In genomic region chr4:115281231-115281767, GRCm38 (mm10) we compare ENCODE assay signal across 8 mouse cellular contexts. TPM values are rescaled to one million over a fixed set of nuclear protein-coding genes. Genes with fewer than 3 reads are reported as not detected.
DNase-seq lines count a peak whose midpoint lies in the region; ATAC-seq and TF ChIP-seq lines count a peak whose summit lies in the region.
"Not testable (repeated sequence)": the region's sequence is repeated elsewhere in the genome, so short reads cannot be mapped to it uniquely, and the experiment has no call there.
"Had no signal": no experiment of that assay in that cellular context is flagged by ENCODE, and none has a peak within 500 bp of the region (broad histone marks: within the 10 kb centered on the region; RNA-seq: fewer than 3 reads in every experiment).

No protein-coding gene starts in this region.

- not testable (repeated sequence) for TF ChIP-seq EP300 in liver, embryonic 14.5 days (IDR thresholded peaks at IDR 0.05; ENCODE audit: low read depth)

- ATAC-seq in forebrain, embryonic 14.5 days: peak; percentile 82
- ATAC-seq in hindbrain, embryonic 11.5 days (ENCODE audit: low FRiP score): peak; percentile 77
- peak; percentile 64 for ATAC-seq in kidney, embryonic 14.5 days (ENCODE audit: low FRiP score, low TSS enrichment)
- peak; percentile 48; the same call in 1 of the 2 replicates for ATAC-seq in liver, embryonic 14.5 days (ENCODE audit: insufficient read depth)
- peak; percentile 88 for ATAC-seq in midbrain, embryonic 13.5 days

- H3K36me3 ChIP-seq in forebrain, embryonic 14.5 days (ENCODE audit: control insufficient read depth, insufficient read depth, low read length); hindbrain, embryonic 11.5 days (ENCODE audit: control insufficient read depth, insufficient read depth, low read length); kidney, embryonic 14.5 days (ENCODE audit: control insufficient read depth, insufficient read depth, low read length); liver, embryonic 14.5 days (replicated peaks; ENCODE audit: control insufficient read depth, insufficient read depth, low read depth); midbrain, embryonic 13.5 days: not testable (repeated sequence)

- H3K27ac ChIP-seq in forebrain, embryonic 14.5 days (ENCODE audit: low read depth, low read length); hindbrain, embryonic 11.5 days (ENCODE audit: low read depth, low read length); kidney, embryonic 14.5 days (ENCODE audit: low read depth, low read length); liver, embryonic 14.5 days; midbrain, embryonic 13.5 days: not testable (repeated sequence)

- 11% methylated on average over 19 of the region's 23 CpGs for WGBS in forebrain, embryonic 14.5 days
- WGBS in hindbrain, embryonic 11.5 days: 15% methylated on average over 16 of the region's 23 CpGs
- WGBS in kidney, embryonic 14.5 days: 8% methylated on average over 19 of the region's 23 CpGs
- 17% methylated on average over 20 of the region's 23 CpGs for WGBS in liver, embryonic 14.5 days (ENCODE audit: insufficient replicate concordance)
- WGBS in midbrain, embryonic 13.5 days: 16% methylated on average over 21 of the region's 23 CpGs

- peak overlapping the region; percentile 56 for H3K4me2 ChIP-seq in forebrain, embryonic 14.5 days (ENCODE audit: low read length)
- peak overlapping the region; percentile 31; the same call in 1 of the 2 replicates for H3K4me2 ChIP-seq in hindbrain, embryonic 11.5 days (replicated peaks; ENCODE audit: low read depth, low read length)
- peak overlapping the region; percentile 47 for H3K4me2 ChIP-seq in kidney, embryonic 14.5 days (replicated peaks; ENCODE audit: low read depth, low read length)
- H3K4me2 ChIP-seq in liver, embryonic 14.5 days (ENCODE audit: low read depth): peak overlapping the region; percentile 50
- H3K4me2 ChIP-seq in midbrain, embryonic 13.5 days (replicated peaks): peak overlapping the region; percentile 58

- peak overlapping the region; percentile 41; the same call in 1 of the 2 replicates for H3K9ac ChIP-seq in forebrain, embryonic 14.5 days (ENCODE audit: low read length)
- H3K9ac ChIP-seq in hindbrain, embryonic 11.5 days (ENCODE audit: low read depth, low read length): peak overlapping the region; percentile 40; the same call in 1 of the 2 replicates
- not testable (repeated sequence) for H3K9ac ChIP-seq in kidney, embryonic 14.5 days (ENCODE audit: low read depth, low read length); liver, embryonic 14.5 days (replicated peaks); midbrain, embryonic 13.5 days (replicated peaks)

- not testable (repeated sequence) for H3K9me3 ChIP-seq in forebrain, embryonic 14.5 days (replicated peaks; ENCODE audit: control insufficient read depth, low read length); hindbrain, embryonic 11.5 days (ENCODE audit: control insufficient read depth, low read length); kidney, embryonic 14.5 days (ENCODE audit: control insufficient read depth, low read length); liver, embryonic 14.5 days (ENCODE audit: control insufficient read depth, low read length); midbrain, embryonic 13.5 days

- DNase-seq in embryo, embryonic 10.5 days (ENCODE audit: low spot score): peak; percentile 59
- DNase-seq in forebrain, embryonic 14.5 days (ENCODE audit: low spot score): peak; percentile 37
- DNase-seq in hindbrain, embryonic 11.5 days (ENCODE audit: low spot score): peak; percentile 42
- DNase-seq in liver, embryonic 14.5 days (ENCODE audit: low read depth in 3 of 3, low spot score in 3 of 3): not testable (repeated sequence)
- DNase-seq in retina, postnatal 1 day: peak; percentile 55

- H3K4me1 ChIP-seq in forebrain, embryonic 14.5 days (ENCODE audit: control insufficient read depth, insufficient read depth, low read length); hindbrain, embryonic 11.5 days (replicated peaks; ENCODE audit: control insufficient read depth, insufficient read depth, low read length); kidney, embryonic 14.5 days (ENCODE audit: control insufficient read depth, insufficient read depth, low read length); liver, embryonic 14.5 days (replicated peaks; ENCODE audit: control insufficient read depth in 2 of 2, insufficient read depth in 2 of 2, low read length in 1 of 2); midbrain, embryonic 13.5 days (replicated peaks): not testable (repeated sequence)

- H3K27me3 ChIP-seq in forebrain, embryonic 14.5 days (replicated peaks; ENCODE audit: control insufficient read depth, insufficient read depth, low read length); hindbrain, embryonic 11.5 days (ENCODE audit: control insufficient read depth, insufficient read depth, low read length); kidney, embryonic 14.5 days (ENCODE audit: control insufficient read depth, insufficient read depth, low read length); liver, embryonic 14.5 days (ENCODE audit: control insufficient read depth, insufficient read depth, low read length); midbrain, embryonic 13.5 days: not testable (repeated sequence)

- H3K4me3 ChIP-seq in forebrain, embryonic 14.5 days (ENCODE audit: low read depth, low read length): peak overlapping the region; percentile 30
- H3K4me3 ChIP-seq in hindbrain, embryonic 11.5 days (ENCODE audit: low read depth, low read length): peak overlapping the region; percentile 33
- peak overlapping the region; percentile 34 for H3K4me3 ChIP-seq in kidney, embryonic 14.5 days (ENCODE audit: low read length)
- H3K4me3 ChIP-seq in liver, embryonic 14.5 days (ENCODE audit: insufficient read depth in 1 of 2, low read depth in 2 of 2, low read length in 2 of 2): peak overlapping the region; percentile 16 to 19; a peak in 1 of 4 replicates
- H3K4me3 ChIP-seq in midbrain, embryonic 13.5 days (replicated peaks): peak overlapping the region; percentile 41

- TF ChIP-seq CTCF in liver, embryonic 14.5 days (IDR thresholded peaks at IDR 0.05; ENCODE audit: low read depth): 0 out of 2 replicates have a peak, but pooled peaks have one; percentile 5

RNA-seq across cellular contexts. Expression of gene Cyp4a12a, which starts 17.5 kb away (rescaled TPM):
- polyA plus RNA-seq in forebrain, embryonic 14.5 days (2014; fragmentation: Nextera tagmentation; extraction: Ambion mirVana): not detected in 2 replicates
- polyA plus RNA-seq in hindbrain, embryonic 11.5 days (2014; fragmentation: Nextera tagmentation; extraction: Ambion mirVana): not detected in 2 replicates
- polyA plus RNA-seq in kidney, embryonic 14.5 days (2014; fragmentation: Nextera tagmentation; extraction: Ambion mirVana): not detected in 2 replicates
- polyA plus RNA-seq in liver, embryonic 14.5 days (2012; rRNA removed): 0.01 TPM in 1 of 2 replicates, not detected in the other
- 0.05 TPM in 1 of 2 replicates, not detected in the other for polyA plus RNA-seq in liver, embryonic 14.5 days (2014; fragmentation: Nextera tagmentation; extraction: Ambion mirVana)
- polyA plus RNA-seq in midbrain, embryonic 13.5 days (2015; fragmentation: Nextera tagmentation; extraction: Ambion mirVana): not detected in 2 replicates
- polyA plus RNA-seq: activated CD4-positive, CD25-positive, alpha-beta regulatory T cell, adult 4 months had no signal

RNA-seq across cellular contexts. Expression of gene Cyp4a29, which starts 39.4 kb away (rescaled TPM):
- polyA plus RNA-seq in forebrain, embryonic 14.5 days (2014; fragmentation: Nextera tagmentation; extraction: Ambion mirVana): not detected in 2 replicates
- not detected in 2 replicates for polyA plus RNA-seq in hindbrain, embryonic 11.5 days (2014; fragmentation: Nextera tagmentation; extraction: Ambion mirVana)
- not detected in 2 replicates for polyA plus RNA-seq in kidney, embryonic 14.5 days (2014; fragmentation: Nextera tagmentation; extraction: Ambion mirVana)
- polyA plus RNA-seq in liver, embryonic 14.5 days (2012; rRNA removed): not detected in 2 replicates
- not detected in 2 replicates for polyA plus RNA-seq in liver, embryonic 14.5 days (2014; fragmentation: Nextera tagmentation; extraction: Ambion mirVana)
- not detected in 2 replicates for polyA plus RNA-seq in midbrain, embryonic 13.5 days (2015; fragmentation: Nextera tagmentation; extraction: Ambion mirVana)
- polyA plus RNA-seq: activated CD4-positive, CD25-positive, alpha-beta regulatory T cell, adult 4 months had no signal
